In genomic region chr16:57231089-57231936, GRCm38 (mm10) we compare ENCODE assay signal across 8 mouse cellular contexts. TPM values are rescaled to one million over a fixed set of nuclear protein-coding genes. Genes with fewer than 3 reads are reported as not detected.
DNase-seq lines count a peak whose midpoint lies in the region; ATAC-seq and TF ChIP-seq lines count a peak whose summit lies in the region.

Gene Tbc1d23, minus strand, starts transcription at chr16:57231504.

- TF ChIP-seq CTCF in lung, postnatal 0 days (IDR thresholded peaks at IDR 0.05) = no peak

- H3K36me3 ChIP-seq in hindbrain, embryonic 10.5 days = no peaks in the 10 kb centered on the region
- H3K36me3 ChIP-seq in lung, postnatal 0 days (ENCODE audit: insufficient read depth, low read length) = no peaks in the 10 kb centered on the region

- peak; percentile 100 for ATAC-seq in frontal cortex, adult (ENCODE audit: low TSS enrichment)
- peak; percentile 100 for ATAC-seq in lung, postnatal 0 days

- H3K9me3 ChIP-seq in hindbrain, embryonic 10.5 days = no peaks in the 10 kb centered on the region
- H3K9me3 ChIP-seq in lung, postnatal 0 days (ENCODE audit: low read length) = no peaks in the 10 kb centered on the region

- no peak for TF ChIP-seq EP300 in lung, postnatal 0 days (IDR thresholded peaks at IDR 0.05)

- peak within 1 kb of the TSS; percentile 72 for H3K4me2 ChIP-seq in lung, postnatal 0 days (replicated peaks; ENCODE audit: low read depth, low read length)

- H3K9ac ChIP-seq in lung, postnatal 0 days (replicated peaks; ENCODE audit: low read depth) = peak within 1 kb of the TSS; percentile 58

- peaks cover 9% of the 10 kb centered on the region for H3K4me1 ChIP-seq in hindbrain, embryonic 10.5 days (replicated peaks)
- peaks cover 7% of the 10 kb centered on the region for H3K4me1 ChIP-seq in lung, postnatal 0 days (ENCODE audit: insufficient read depth, low read depth, low read length)

- WGBS in hindbrain, embryonic 10.5 days = under 1% methylated on average over 42 of the region's 42 CpGs
- WGBS in lung, postnatal 0 days = 2% methylated on average over 42 of the region's 42 CpGs

- peak within 1 kb of the TSS; percentile 68 for H3K4me3 ChIP-seq in hindbrain, embryonic 10.5 days
- peak within 1 kb of the TSS; percentile 80 for H3K4me3 ChIP-seq in lung, postnatal 0 days (ENCODE audit: low read depth, low read length)

- peak; percentile 96 for DNase-seq in MN1 (ENCODE audit: low spot score)
- DNase-seq in cerebellum, adult 9-10 months = peak; percentile 99
- DNase-seq in hindbrain, embryonic 10.5 days (ENCODE audit: low spot score) = peak; percentile 98
- DNase-seq in layer of hippocampus, adult 9-11 months = peak; percentile 98
- DNase-seq in lung, postnatal 0 days (ENCODE audit: low spot score) = peak; percentile 100
- peak; percentile 97 for DNase-seq in ovary, postnatal 14 days (ENCODE audit: low spot score)
- peak; percentile 94 for DNase-seq in thymus, postnatal 14 days

- peak within 1 kb of the TSS; percentile 82 for H3K27ac ChIP-seq in hindbrain, embryonic 10.5 days
- peak within 1 kb of the TSS; percentile 85 for H3K27ac ChIP-seq in lung, postnatal 0 days (ENCODE audit: low read length)

- no peaks in the 10 kb centered on the region for H3K27me3 ChIP-seq in hindbrain, embryonic 10.5 days (ENCODE audit: insufficient read depth, poor library complexity, severe bottlenecking)
- H3K27me3 ChIP-seq in lung, postnatal 0 days (replicated peaks; ENCODE audit: insufficient read depth, low read length) = no peaks in the 10 kb centered on the region

RNA-seq across cellular contexts. Expression of gene Tbc1d23, which starts in this region (rescaled TPM):
- 18.0 and 20.3 TPM in 2 replicates for polyA plus RNA-seq in hindbrain, embryonic 10.5 days (2016; fragmentation: Nextera tagmentation; extraction: Ambion mirVana)
- polyA plus RNA-seq in lung, postnatal 0 days (2015; fragmentation: Nextera tagmentation; extraction: Ambion mirVana) = 22.9 and 23.5 TPM in 2 replicates

Comparison
In these comparisons a context has a peak if more than half of its experiments do, and no peak if none do; other contexts are left out.
1. Peak in every context shown above with its lines: DNase-seq, ATAC-seq, H3K4me3 ChIP-seq and H3K27ac ChIP-seq.